Mouse (Mus musculus) midbrain, embryonic 16.5 days (tissue): ENCODE results near the gene Nup107. TPM values are rescaled to one million over a fixed set of nuclear protein-coding genes. Genes with fewer than 3 reads are reported as not detected.
A peak's percentile ranks its signal among the peaks of the same experiment; 100 is the strongest.
"Not testable (repeated sequence)": the region's sequence is repeated elsewhere in the genome, so short reads cannot be mapped to it uniquely, and the experiment has no call there.

Source experiments
- ATAC-seq: fragments of 200-750 bp; cut with Nextera tagmentation; 2 replicates; pipeline ENCODE4 v1.8.0; 2017; ENCODE audit warnings: moderate TSS enrichment
- H3K27ac ChIP-seq: fragments of 300-500 bp; sonication (generic); 2 replicates; pipeline ENCODE4 v1.5.1; 2014; ENCODE audit warnings: mild to moderate bottlenecking, low read length, mixed read lengths
- H3K27me3 ChIP-seq: fragments of 300-500 bp; sonication (generic); 2 replicates; pipeline ENCODE4 v1.6.1; 2014; ENCODE audit warnings: low read depth, low read length, mixed read lengths; ENCODE audit not compliant: control insufficient read depth, insufficient read depth
- H3K36me3 ChIP-seq: fragments of 300-500 bp; sonication (generic); 2 replicates; pipeline ENCODE4 v1.6.1; 2014; ENCODE audit warnings: mild to moderate bottlenecking, low read length, moderate library complexity, mixed read lengths; ENCODE audit not compliant: control insufficient read depth, insufficient read depth
- H3K4me1 ChIP-seq: fragments of 300-500 bp; sonication (generic); 2 replicates; pipeline ENCODE4 v1.6.1; 2014; ENCODE audit warnings: mild to moderate bottlenecking, low read length, mixed read lengths; ENCODE audit not compliant: control insufficient read depth, insufficient read depth
- H3K4me2 ChIP-seq: fragments of 300-500 bp; sonication (generic); 2 replicates; pipeline ENCODE4 v1.6.1; 2014; ENCODE audit warnings: mild to moderate bottlenecking, low read length, mixed read lengths
- H3K4me3 ChIP-seq: fragments of 300-500 bp; sonication (generic); 2 replicates; pipeline ENCODE4 v1.5.1; 2014; ENCODE audit warnings: low read depth, mild to moderate bottlenecking, low read length, moderate library complexity, mixed read lengths
- H3K9ac ChIP-seq: fragments of 300-500 bp; sonication (generic); 2 replicates; pipeline ENCODE4 v1.6.1; 2014; ENCODE audit warnings: low read depth, low read length, mixed read lengths
- H3K9me3 ChIP-seq: fragments of 300-500 bp; sonication (generic); replicated peaks from 2 replicates; pipeline ENCODE4 v1.6.1; 2014; ENCODE audit warnings: mild to moderate bottlenecking, low read length, mixed read lengths; ENCODE audit not compliant: control insufficient read depth, poor library complexity, severe bottlenecking
- WGBS: fragments of 180-500 bp; shearing (Covaris S2); extraction: QIAGEN DNeasy Blood & Tissue Kit; methylation state at CpG from one replicate; pipeline ENCODE4 v1.1.7; 2014; 5-methylcytosine and 5-hydroxymethylcytosine counted together
- polyA plus RNA-seq: library from polyadenylated mRNA; unstranded; fragments of >200 nt; fragmentation: Nextera tagmentation; extraction: Ambion mirVana; gene quantifications from 2 replicates; pipeline ENCODE4 v1.2.1, GENCODE M21; 2015

Nup107 gene
- polyA plus RNA-seq, 1 experiment from 2014 or later = 29.4 TPM

DNA sequence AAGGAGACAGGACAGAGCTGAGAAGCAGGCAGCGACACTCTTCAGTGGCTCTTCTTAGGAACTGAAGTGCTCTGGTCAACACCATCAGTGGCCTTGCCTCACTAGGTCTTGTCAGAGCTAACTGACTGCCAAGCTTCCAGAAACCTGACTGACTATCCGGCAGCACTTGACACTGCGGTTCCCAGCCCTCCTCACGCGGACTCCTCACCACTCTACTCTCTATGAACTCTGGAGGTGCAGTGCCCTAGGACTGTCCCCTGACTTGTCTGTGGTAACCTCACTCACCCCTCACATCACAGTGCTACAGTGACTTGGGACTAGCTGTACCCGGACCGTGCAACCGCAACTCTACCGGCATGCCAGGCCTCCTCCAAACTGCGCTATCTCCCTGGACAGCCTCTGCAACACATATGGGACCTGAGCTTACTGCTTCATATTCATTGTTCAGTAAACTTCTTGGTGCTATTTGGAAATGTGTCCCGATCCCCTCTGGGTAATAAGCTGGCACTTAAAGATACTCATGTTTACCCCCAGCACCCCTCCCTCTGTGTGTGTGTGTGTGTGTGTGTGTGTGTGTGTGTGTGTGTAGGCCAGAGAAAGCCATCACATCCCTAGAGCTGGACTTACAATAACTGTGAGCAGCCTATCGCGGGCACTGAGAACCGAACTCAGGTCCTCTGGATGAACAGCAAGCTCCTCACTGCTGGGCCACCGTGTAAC is 53.4 kb downstream of the Nup107 start:
- no peak overlapping the region for H3K4me3 ChIP-seq
- H3K36me3 ChIP-seq = peaks cover 13% of the 10 kb centered on the region
- WGBS = 88% methylated on average over 15 of the region's 15 CpGs
- no peaks in the 10 kb centered on the region for H3K27me3 ChIP-seq
- H3K9me3 ChIP-seq = no peaks in the 10 kb centered on the region
- peaks cover 10% of the 10 kb centered on the region for H3K4me1 ChIP-seq
- H3K4me2 ChIP-seq = no peak overlapping the region
- H3K9ac ChIP-seq = no peak overlapping the region
- no peak for ATAC-seq
- no peak overlapping the region for H3K27ac ChIP-seq

DNA sequence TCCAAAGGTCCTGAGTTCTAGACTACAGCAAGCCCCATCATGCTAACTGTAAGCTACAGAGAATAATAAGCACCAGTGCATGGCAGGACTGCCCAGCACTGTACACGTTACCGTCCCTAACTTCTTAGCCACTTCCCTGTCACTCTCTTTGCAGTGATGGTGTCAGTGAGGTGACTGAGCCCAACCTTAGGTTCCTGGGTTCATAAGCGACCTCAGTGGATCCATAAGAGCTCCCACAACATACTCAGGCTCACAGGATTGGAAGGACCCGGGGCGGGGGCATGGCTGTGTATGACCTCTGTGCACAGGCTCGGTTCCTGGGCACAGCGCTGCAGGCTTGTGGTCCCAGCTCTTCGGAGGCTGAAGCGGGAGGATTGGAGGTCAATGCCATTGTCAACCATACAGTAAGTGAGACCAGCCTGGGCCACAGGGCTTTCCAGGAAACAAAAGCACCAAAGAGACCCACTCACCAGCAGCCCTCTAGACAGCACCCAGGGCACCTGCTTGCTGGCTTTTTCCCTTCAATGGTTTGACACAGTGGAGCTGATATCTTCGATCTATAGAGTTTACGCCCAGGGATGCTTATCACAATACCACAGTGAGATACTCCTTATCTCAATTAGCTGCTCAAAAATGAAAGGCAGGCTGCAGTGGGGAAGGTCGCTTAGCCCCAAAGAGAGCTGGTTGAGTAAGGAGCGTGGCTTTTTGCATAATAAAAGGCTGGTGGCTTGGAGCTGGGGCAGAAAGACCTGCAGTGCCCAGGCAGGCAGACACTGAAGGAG is 54.2 kb downstream of the Nup107 start:
- no peaks in the 10 kb centered on the region for H3K27me3 ChIP-seq
- no peak overlapping the region for H3K4me3 ChIP-seq
- H3K9me3 ChIP-seq = no peaks in the 10 kb centered on the region
- 80% methylated on average over 13 of the region's 13 CpGs for WGBS
- H3K36me3 ChIP-seq = peaks cover 13% of the 10 kb centered on the region
- no peak overlapping the region for H3K9ac ChIP-seq
- 0 out of 2 replicates have a peak, but pooled peaks have one; percentile 21 for ATAC-seq
- no peak overlapping the region for H3K4me2 ChIP-seq
- peaks cover 2% of the 10 kb centered on the region for H3K4me1 ChIP-seq
- no peak overlapping the region for H3K27ac ChIP-seq

DNA sequence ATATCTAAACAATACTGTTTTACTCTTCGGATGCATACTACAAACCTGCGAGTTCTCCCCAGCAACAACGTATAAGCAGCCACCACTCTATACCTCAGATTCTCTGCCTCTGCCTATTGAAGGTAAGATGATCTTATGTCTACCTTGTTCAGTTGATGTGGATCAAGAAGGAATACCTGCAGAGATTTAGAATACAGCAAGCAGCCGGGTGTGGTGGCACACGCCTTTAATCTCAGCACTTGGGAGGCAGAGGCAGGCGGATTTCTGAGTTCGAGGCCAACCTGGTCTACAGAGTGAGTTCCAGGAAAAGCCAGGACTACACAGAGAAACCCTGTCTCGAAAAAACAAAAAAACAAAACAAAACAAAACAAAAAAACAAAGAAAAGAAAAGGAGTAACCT is 55.0 kb downstream of the Nup107 start:
- H3K27ac ChIP-seq, H3K4me1 ChIP-seq, H3K4me2 ChIP-seq, ATAC-seq, H3K27me3 ChIP-seq, H3K9me3 ChIP-seq, H3K9ac ChIP-seq, H3K4me3 ChIP-seq: not testable (repeated sequence)
- 91% methylated on average over 8 of the region's 8 CpGs for WGBS
- peaks cover 13% of the 10 kb centered on the region for H3K36me3 ChIP-seq

DNA sequence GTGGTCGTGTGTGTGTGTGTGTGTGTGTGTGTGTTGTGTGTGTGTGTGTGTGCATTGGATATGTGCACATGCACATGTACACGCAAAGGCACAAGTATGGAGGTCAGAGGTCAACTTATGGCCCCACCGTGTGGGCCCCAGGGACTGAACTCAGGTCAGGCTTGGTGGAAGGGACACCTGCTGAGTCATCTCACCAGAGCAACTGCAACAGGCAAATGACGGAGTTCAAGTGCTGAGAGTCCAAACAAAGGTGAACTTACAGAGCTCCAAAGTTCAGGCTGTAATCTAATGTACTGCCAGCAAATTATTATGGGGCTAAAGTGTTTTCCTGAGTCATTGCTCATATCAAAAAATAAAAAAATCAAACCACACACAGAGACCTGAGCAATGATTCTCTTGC is 55.4 kb downstream of the Nup107 start:
- H3K27ac ChIP-seq = no peak overlapping the region
- no peak overlapping the region for H3K4me2 ChIP-seq
- H3K36me3 ChIP-seq = peaks cover 13% of the 10 kb centered on the region
- H3K27me3 ChIP-seq = no peaks in the 10 kb centered on the region
- WGBS = 90% methylated on average over 4 of the region's 4 CpGs
- H3K9ac ChIP-seq = no peak overlapping the region
- H3K4me3 ChIP-seq = no peak overlapping the region
- no peaks in the 10 kb centered on the region for H3K4me1 ChIP-seq
- no peak for ATAC-seq
- H3K9me3 ChIP-seq = no peaks in the 10 kb centered on the region

DNA sequence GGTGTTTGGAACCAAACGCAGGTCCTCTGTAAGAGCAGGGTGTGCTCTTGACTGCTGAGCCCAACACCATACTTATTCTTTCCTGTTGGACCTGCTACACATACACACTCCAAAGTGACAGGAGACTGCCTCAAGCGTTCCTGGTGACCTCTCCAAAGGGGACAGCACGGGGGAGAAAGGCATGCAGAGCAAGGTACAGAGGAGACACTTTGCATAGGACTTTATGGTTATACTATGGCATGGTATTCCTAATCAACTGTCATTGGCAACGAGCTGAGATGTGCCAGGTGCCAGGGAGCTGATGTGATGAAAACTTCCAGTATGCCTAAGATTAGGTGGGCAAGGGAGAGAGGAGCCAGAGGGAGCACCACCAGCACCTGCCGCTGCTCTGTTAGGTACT is 55.9 kb downstream of the Nup107 start:
- no peaks in the 10 kb centered on the region for H3K9me3 ChIP-seq
- H3K4me3 ChIP-seq = no peak overlapping the region
- no peak overlapping the region for H3K9ac ChIP-seq
- no peak overlapping the region for H3K4me2 ChIP-seq
- no peak overlapping the region for H3K27ac ChIP-seq
- H3K4me1 ChIP-seq = no peaks in the 10 kb centered on the region
- ATAC-seq = no peak
- no peaks in the 10 kb centered on the region for H3K27me3 ChIP-seq
- peaks cover 13% of the 10 kb centered on the region for H3K36me3 ChIP-seq
- 96% methylated on average over 5 of the region's 5 CpGs for WGBS

DNA sequence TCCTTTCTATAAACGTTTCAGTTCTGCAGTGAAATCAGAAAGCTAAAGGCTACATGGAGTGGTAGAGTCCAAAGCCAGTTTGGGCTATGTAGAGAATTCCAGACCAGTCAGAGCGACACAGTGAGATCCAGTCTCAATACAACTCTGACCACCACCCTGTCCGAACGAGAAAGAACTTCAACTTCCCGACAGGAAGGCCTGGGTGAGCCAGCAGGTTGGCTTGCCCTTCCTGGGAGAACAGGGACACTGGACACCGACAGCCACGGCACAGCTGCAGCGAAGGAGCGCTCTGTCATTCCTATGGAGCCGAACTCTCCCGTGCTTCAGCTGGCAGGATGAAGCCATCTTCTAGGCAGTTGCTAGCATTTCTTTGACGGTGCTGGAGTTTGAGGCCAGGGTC is 57.1 kb downstream of the Nup107 start:
- not testable (repeated sequence) for H3K27me3 ChIP-seq, ATAC-seq, H3K9me3 ChIP-seq, H3K4me3 ChIP-seq, H3K27ac ChIP-seq, H3K4me2 ChIP-seq, H3K4me1 ChIP-seq, H3K9ac ChIP-seq
- peaks cover 13% of the 10 kb centered on the region for H3K36me3 ChIP-seq
- WGBS = 94% methylated on average over 11 of the region's 12 CpGs

DNA sequence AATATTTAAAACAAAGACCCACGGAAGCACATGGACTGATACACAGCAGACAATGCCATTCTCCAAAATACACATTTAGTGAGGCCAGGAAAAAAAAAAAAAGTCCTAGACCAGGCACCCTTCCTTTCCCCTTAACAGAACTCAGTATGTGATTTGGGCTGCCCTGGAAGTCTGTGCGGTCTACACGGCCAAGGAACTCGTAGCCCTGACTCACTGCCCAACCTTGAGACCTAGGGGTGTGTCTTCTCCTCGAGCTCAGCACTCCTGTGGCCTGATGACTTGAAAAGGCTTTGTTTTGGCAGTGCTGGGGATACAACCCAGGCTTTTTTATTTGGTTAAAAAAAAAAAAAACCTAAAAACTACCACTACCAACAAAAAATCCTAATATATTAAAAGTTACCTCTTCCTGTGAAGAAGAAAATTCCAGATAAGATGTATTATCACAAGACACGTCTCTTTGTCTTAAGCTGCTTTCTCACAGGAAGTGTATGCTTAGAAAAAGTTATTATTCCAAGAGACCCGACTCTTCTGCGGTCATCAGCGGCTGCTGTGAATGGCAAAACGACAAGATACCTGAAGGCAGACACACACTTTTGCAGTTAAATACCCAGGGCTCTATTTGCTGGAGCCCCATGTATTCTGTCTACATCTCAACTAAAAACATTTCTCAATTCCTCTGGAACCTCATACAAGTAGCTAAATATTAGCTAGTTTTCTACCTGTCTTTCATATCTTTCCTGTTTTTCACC is 58.2 kb downstream of the Nup107 start:
- 84% methylated on average over 9 of the region's 10 CpGs for WGBS
- H3K4me2 ChIP-seq, H3K27ac ChIP-seq, H3K4me3 ChIP-seq, H3K27me3 ChIP-seq, ATAC-seq, H3K9ac ChIP-seq, H3K9me3 ChIP-seq, H3K4me1 ChIP-seq, H3K36me3 ChIP-seq: not testable (repeated sequence)

DNA sequence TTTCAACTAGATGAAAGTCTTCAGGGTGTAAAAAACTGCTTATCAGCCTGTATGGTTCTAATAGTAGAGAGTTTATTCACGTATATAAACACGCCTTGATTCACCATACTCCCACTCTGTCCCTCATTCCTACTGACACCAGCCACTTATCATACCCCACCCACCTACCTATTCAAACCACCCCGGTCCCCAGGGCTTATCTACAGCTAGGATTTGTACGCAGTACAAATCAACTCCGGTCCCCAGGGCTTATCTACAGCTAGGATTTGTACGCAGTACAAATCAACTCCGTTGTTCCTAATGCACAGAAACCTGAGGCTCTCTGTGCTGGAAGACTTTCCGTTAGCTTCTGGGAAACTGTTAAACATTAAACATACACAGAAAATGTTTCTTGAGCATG is 58.9 kb downstream of the Nup107 start:
- ATAC-seq, H3K9me3 ChIP-seq, H3K4me2 ChIP-seq, H3K9ac ChIP-seq, H3K36me3 ChIP-seq, H3K4me1 ChIP-seq, H3K27ac ChIP-seq, H3K27me3 ChIP-seq, H3K4me3 ChIP-seq: not testable (repeated sequence)
- 90% methylated on average over 7 of the region's 8 CpGs for WGBS
